Mouse (Mus musculus): ENCODE data around the gene Ccdc51. TPM values are rescaled to one million over a fixed set of nuclear protein-coding genes. Genes with fewer than 3 reads are reported as not detected.

Gene Ccdc51
- total and polyA plus RNA-seq, 3 experiments: 15.1 to 28.4 TPM; not detected in 1

GRCm38 (mm10) chr9:109096856-109097255 lies 14.6 kb downstream of the Ccdc51 start:
- Histone ChIP-seq H3K9me3 (replicated peaks; ENCODE audit: insufficient read depth, low read length) (no peaks in the 10 kb centered on the region), H3K9ac (ENCODE audit: control insufficient read depth, low read depth, low read length, poor library complexity, severe bottlenecking) (no peak overlapping the region), H3K4me1 (ENCODE audit: control insufficient read depth in 1 of 2, insufficient read depth in 2 of 2, low read length in 2 of 2) (no peaks in the 10 kb centered on the region), H3K4me3 (ENCODE audit: control insufficient read depth in 1 of 2, insufficient read depth in 1 of 2, low read depth in 2 of 2, low read length in 2 of 2) (no peak overlapping the region), H3K36me3 (ENCODE audit: control insufficient read depth in 1 of 2, insufficient read depth in 2 of 2, low read length in 2 of 2) (no peaks in the 10 kb centered on the region), H3K79me2 (ENCODE audit: control insufficient read depth, insufficient read depth, low read length, poor library complexity) (no peaks in the 10 kb centered on the region), H3K27ac (ENCODE audit: control insufficient read depth, low read depth, low read length) (no peak overlapping the region), H3K27me3 (ENCODE audit: control insufficient read depth in 1 of 2, insufficient read depth in 2 of 2, low read length in 2 of 2) (no peaks in the 10 kb centered on the region)
- TF ChIP-seq MAZ (IDR thresholded peaks at IDR 0.05; ENCODE audit: low read depth, low read length) (no peak), ETS1 (IDR thresholded peaks at IDR 0.05; ENCODE audit: low read depth, low read length) (no peak), MEF2A (IDR thresholded peaks at IDR 0.05; ENCODE audit: extremely low read depth, insufficient replicate concordance, low read depth, low read length, poor library complexity, severe bottlenecking) (no peak), GABPA (IDR thresholded peaks at IDR 0.05; ENCODE audit: low read depth, low read length) (no peak), MYB (IDR thresholded peaks at IDR 0.05; ENCODE audit: low read depth, low read length) (no peak)
- DNase-seq (ENCODE audit: low read depth, low spot score): no peak

- Histone ChIP-seq H3K36me3 (ENCODE audit: control insufficient read depth in 1 of 2, insufficient read depth in 2 of 2, low read length in 2 of 2) (no peaks in the 10 kb centered on the region), H3K4me1 (ENCODE audit: control insufficient read depth in 1 of 2, insufficient read depth in 2 of 2, low read length in 2 of 2) (no peaks in the 10 kb centered on the region), H3K27ac (ENCODE audit: control insufficient read depth, low read depth, low read length) (no peak overlapping the region), H3K79me2 (ENCODE audit: control insufficient read depth, insufficient read depth, low read length, poor library complexity) (no peaks in the 10 kb centered on the region), H3K9ac (ENCODE audit: control insufficient read depth, low read depth, low read length, poor library complexity, severe bottlenecking) (no peak overlapping the region), H3K4me3 (ENCODE audit: control insufficient read depth in 1 of 2, insufficient read depth in 1 of 2, low read depth in 2 of 2, low read length in 2 of 2) (no peak overlapping the region), H3K27me3 (ENCODE audit: control insufficient read depth in 1 of 2, insufficient read depth in 2 of 2, low read length in 2 of 2) (no peaks in the 10 kb centered on the region), H3K9me3 (replicated peaks; ENCODE audit: insufficient read depth, low read length) (no peaks in the 10 kb centered on the region)
- DNase-seq (ENCODE audit: low read depth, low spot score): no peak
- no peak for TF ChIP-seq ZNF384 (IDR thresholded peaks at IDR 0.05; ENCODE audit: low read depth, low read length)
Observed at GRCm38 (mm10) chr9:109097291-109097690, 15.0 kb downstream of the Ccdc51 start.

GRCm38 (mm10) chr9:109097831-109098230 lies 15.5 kb downstream of the Ccdc51 start:
- Histone ChIP-seq H3K79me2 (ENCODE audit: control insufficient read depth, insufficient read depth, low read length, poor library complexity) (no peaks in the 10 kb centered on the region), H3K4me1 (ENCODE audit: control insufficient read depth in 1 of 2, insufficient read depth in 2 of 2, low read length in 2 of 2) (no peaks in the 10 kb centered on the region), H3K9ac (ENCODE audit: control insufficient read depth, low read depth, low read length, poor library complexity, severe bottlenecking) (no peak overlapping the region), H3K27me3 (ENCODE audit: control insufficient read depth in 1 of 2, insufficient read depth in 2 of 2, low read length in 2 of 2) (no peaks in the 10 kb centered on the region), H3K27ac (ENCODE audit: control insufficient read depth, low read depth, low read length) (no peak overlapping the region), H3K9me3 (replicated peaks; ENCODE audit: insufficient read depth, low read length) (no peaks in the 10 kb centered on the region), H3K36me3 (ENCODE audit: control insufficient read depth in 1 of 2, insufficient read depth in 2 of 2, low read length in 2 of 2) (no peaks in the 10 kb centered on the region), H3K4me3 (ENCODE audit: control insufficient read depth in 1 of 2, insufficient read depth in 1 of 2, low read depth in 2 of 2, low read length in 2 of 2) (no peak overlapping the region)
- TF ChIP-seq E2F4 (IDR thresholded peaks at IDR 0.05; ENCODE audit: borderline replicate concordance, low read depth, low read length) (no peak), KAT2A (conservative IDR thresholded peaks at IDR 0.05; ENCODE audit: low read depth, low read length) (no peak), MAZ (IDR thresholded peaks at IDR 0.05; ENCODE audit: low read depth, low read length) (no peak), BHLHE40 (IDR thresholded peaks at IDR 0.05; ENCODE audit: borderline replicate concordance, low read depth, low read length) (no peak), USF2 (IDR thresholded peaks at IDR 0.05; ENCODE audit: borderline replicate concordance in 1 of 2, insufficient read depth in 1 of 2, low read depth in 1 of 2, low read length in 2 of 2) (no peak), MXI1 (IDR thresholded peaks at IDR 0.05; ENCODE audit: low read depth, low read length) (no peak), SMC3 (IDR thresholded peaks at IDR 0.05; ENCODE audit: low read depth, low read length) (no peak), POLR2AphosphoS5 (IDR thresholded peaks at IDR 0.05; ENCODE audit: borderline replicate concordance, low read depth, low read length) (no peak)
- DNase-seq (ENCODE audit: low read depth, low spot score): no peak

Measured in MEL (cell line).